Mouse (Mus musculus) intestine, embryonic 16.5 days (tissue): ENCODE data around the gene Serpine1. TPM values are rescaled to one million over a fixed set of nuclear protein-coding genes. Genes with fewer than 3 reads are reported as not detected.

Experiments used
- ATAC-seq: fragments of 200-750 bp; cut with Nextera tagmentation; 2 replicates; pipeline ENCODE4 v1.8.0; 2017; ENCODE audit warnings: moderate TSS enrichment, moderate library complexity
- H3K27ac ChIP-seq: fragments of 300-500 bp; sonication (generic); 2 replicates; pipeline ENCODE4 v1.5.1; 2014; ENCODE audit warnings: mild to moderate bottlenecking, low read length
- H3K27me3 ChIP-seq: fragments of 300-500 bp; sonication (generic); replicated peaks from 2 replicates; pipeline ENCODE4 v1.6.1; 2014; ENCODE audit warnings: low read length, control low read depth, mixed read lengths; ENCODE audit not compliant: control insufficient read depth, insufficient read depth
- H3K36me3 ChIP-seq: fragments of 300-500 bp; sonication (generic); 2 replicates; pipeline ENCODE4 v1.6.1; 2014; ENCODE audit warnings: low read length, control low read depth; ENCODE audit not compliant: control insufficient read depth, insufficient read depth
- H3K4me1 ChIP-seq: fragments of 300-500 bp; sonication (generic); 2 replicates; pipeline ENCODE4 v1.6.1; 2014; ENCODE audit warnings: low read length, control low read depth, mixed read lengths; ENCODE audit not compliant: control insufficient read depth, insufficient read depth
- H3K4me2 ChIP-seq: fragments of 300-500 bp; sonication (generic); 2 replicates; pipeline ENCODE4 v1.6.1; 2014; ENCODE audit warnings: low read depth, low read length, control low read depth
- H3K4me3 ChIP-seq: fragments of 300-500 bp; sonication (generic); 2 replicates; pipeline ENCODE4 v1.5.1; 2014; ENCODE audit warnings: mild to moderate bottlenecking, low read length
- H3K9ac ChIP-seq: fragments of 300-500 bp; sonication (generic); 2 replicates; pipeline ENCODE4 v1.6.1; 2014; ENCODE audit warnings: low read depth, low read length
- H3K9me3 ChIP-seq: fragments of 300-500 bp; sonication (generic); 2 replicates; pipeline ENCODE4 v1.6.1; 2016; ENCODE audit warnings: low read length, control low read depth; ENCODE audit not compliant: control insufficient read depth
- WGBS: fragments of 180-500 bp; shearing (Covaris S2); extraction: QIAGEN DNeasy Blood & Tissue Kit; methylation state at CpG from one replicate; pipeline ENCODE4 v1.1.7; 2014; 5-methylcytosine and 5-hydroxymethylcytosine counted together
- polyA plus RNA-seq: library from polyadenylated mRNA; unstranded; fragments of >200 nt; fragmentation: Nextera tagmentation; extraction: Ambion mirVana; gene quantifications from 2 replicates; pipeline ENCODE4 v1.2.1, GENCODE M21; 2015

Gene Serpine1
- polyA plus RNA-seq, 1 experiment from 2014 or later, result 0.24 TPM

GRCm38 (mm10) chr5:137032033-137032421 lies 40.0 kb downstream of the Serpine1 start:
- WGBS, result under 1% methylated on average over 32 of the region's 33 CpGs
- Histone ChIP-seq H3K9me3 (no peaks in the 10 kb centered on the region), H3K4me1 (peaks cover 30% of the 10 kb centered on the region), H3K27ac (no peak overlapping the region), H3K4me3 (peak overlapping the region; percentile 44), H3K36me3 (peaks cover under 1% of the 10 kb centered on the region; the same call in 1 of the 2 replicates), H3K27me3 (peaks cover 46% of the 10 kb centered on the region), H3K4me2 (peak overlapping the region; percentile 97), H3K9ac (no peak overlapping the region)
- no peak for ATAC-seq

GRCm38 (mm10) chr5:137031076-137032032 lies 40.7 kb downstream of the Serpine1 start:
- H3K36me3 ChIP-seq, result no peaks in the 10 kb centered on the region
- H3K9ac ChIP-seq, result no peak overlapping the region
- H3K27me3 ChIP-seq, result peaks cover 53% of the 10 kb centered on the region
- ATAC-seq, result no peak
- H3K27ac ChIP-seq, result no peak overlapping the region
- no peaks in the 10 kb centered on the region for H3K9me3 ChIP-seq
- H3K4me2 ChIP-seq, result peak overlapping the region; percentile 97
- peak overlapping the region; percentile 44 for H3K4me3 ChIP-seq
- H3K4me1 ChIP-seq, result peaks cover 30% of the 10 kb centered on the region
- WGBS, result under 1% methylated on average over 78 of the region's 78 CpGs

- Histone ChIP-seq H3K4me2 (peak overlapping the region; percentile 25), H3K36me3 (no peaks in the 10 kb centered on the region)
- WGBS, result 15% methylated on average over 22 of the region's 22 CpGs
These were observed 41.7 kb downstream of the Serpine1 start for GRCm38 (mm10) chr5:137030416-137030810.

GRCm38 (mm10) chr5:137029643-137030415 lies 42.2 kb downstream of the Serpine1 start:
- Histone ChIP-seq H3K9ac (no peak overlapping the region), H3K4me3 (peak overlapping the region; percentile 42), H3K4me1 (peaks cover 30% of the 10 kb centered on the region), H3K36me3 (no peaks in the 10 kb centered on the region), H3K4me2 (peak overlapping the region; percentile 76), H3K9me3 (no peaks in the 10 kb centered on the region), H3K27ac (no peak overlapping the region), H3K27me3 (peaks cover 65% of the 10 kb centered on the region)
- peak; percentile 67 for ATAC-seq
- WGBS, result under 1% methylated on average over 52 of the region's 52 CpGs

More at GRCm38 (mm10) chr5:137030416-137030810, 41.7 kb downstream of the Serpine1 start:
- Histone ChIP-seq H3K27ac (no peak overlapping the region), H3K9me3 (no peaks in the 10 kb centered on the region), H3K4me3 (peak overlapping the region; percentile 9; the same call in 1 of the 2 replicates), H3K4me1 (peaks cover 30% of the 10 kb centered on the region), H3K9ac (no peak overlapping the region), H3K27me3 (peaks cover 60% of the 10 kb centered on the region)
- ATAC-seq, result no peak

DNA sequence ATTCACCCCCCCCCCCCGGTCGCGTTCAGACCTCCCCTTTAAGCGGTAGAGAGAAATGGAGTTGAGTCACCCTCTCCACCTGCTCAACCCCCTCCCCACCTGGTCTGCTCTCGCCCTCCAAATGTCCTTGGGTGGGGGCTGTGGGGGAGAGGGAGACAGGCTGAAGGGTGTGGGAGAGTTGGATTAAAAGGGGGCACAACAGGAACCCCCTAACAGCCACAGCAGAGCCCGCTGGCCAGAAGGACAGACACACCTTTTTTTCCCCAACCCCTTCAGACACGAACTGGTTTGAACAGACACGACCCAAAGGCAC lies 42.8 kb downstream of the Serpine1 start:
- ATAC-seq, result no peak
- H3K4me3 ChIP-seq, result peak overlapping the region; percentile 42
- H3K9me3 ChIP-seq, result no peaks in the 10 kb centered on the region
- H3K27me3 ChIP-seq, result peaks cover 69% of the 10 kb centered on the region
- H3K9ac ChIP-seq, result no peak overlapping the region
- WGBS, result 6% methylated on average over 5 of the region's 8 CpGs
- H3K36me3 ChIP-seq, result no peaks in the 10 kb centered on the region
- no peak overlapping the region for H3K27ac ChIP-seq
- peak overlapping the region; percentile 76 for H3K4me2 ChIP-seq
- H3K4me1 ChIP-seq, result peaks cover 30% of the 10 kb centered on the region

GRCm38 (mm10) chr5:137028561-137029272 lies 43.4 kb downstream of the Serpine1 start:
- no peak overlapping the region for H3K27ac ChIP-seq
- no peak overlapping the region for H3K4me3 ChIP-seq
- no peak overlapping the region for H3K9ac ChIP-seq
- no peaks in the 10 kb centered on the region for H3K9me3 ChIP-seq
- ATAC-seq, result no peak
- 3% methylated on average over 26 of the region's 29 CpGs for WGBS
- no peaks in the 10 kb centered on the region for H3K36me3 ChIP-seq
- peaks cover 30% of the 10 kb centered on the region for H3K4me1 ChIP-seq
- no peak overlapping the region for H3K4me2 ChIP-seq
- H3K27me3 ChIP-seq, result peaks cover 69% of the 10 kb centered on the region

DNA sequence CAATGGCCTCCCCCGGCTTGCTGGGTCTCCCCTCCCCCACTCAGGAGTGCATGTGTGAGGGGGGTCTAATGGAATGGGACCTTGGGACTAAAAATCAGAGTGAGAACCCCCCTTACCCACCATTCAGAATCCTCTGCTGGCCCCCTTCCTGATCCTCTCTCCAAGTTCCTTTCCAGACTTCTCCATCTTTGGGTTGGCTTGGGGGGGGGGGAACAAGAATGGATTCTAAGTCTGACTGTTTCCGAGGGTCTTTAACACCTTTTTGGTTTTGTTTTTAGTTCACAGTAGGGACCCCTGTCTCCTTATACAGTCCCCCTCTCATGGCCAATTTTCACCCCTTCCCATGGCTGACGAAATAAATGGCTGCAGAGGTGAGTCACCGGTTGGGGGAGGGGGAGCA lies 46.0 kb downstream of the Serpine1 start, which contains the start of gene Vgf:
Vgf (plus strand) TSS at position 301 of the 400 bp plus-strand sequence.
- H3K36me3 ChIP-seq, result no peaks in the 10 kb centered on the region
- H3K4me1 ChIP-seq, result peaks cover 15% of the 10 kb centered on the region
- H3K27me3 ChIP-seq, result peaks cover 56% of the 10 kb centered on the region
- H3K9ac ChIP-seq, result no peak within 1 kb of the TSS
- no peak within 1 kb of the TSS for H3K27ac ChIP-seq
- H3K9me3 ChIP-seq, result no peaks in the 10 kb centered on the region
- 21% methylated on average over 4 of the region's 4 CpGs for WGBS
- ATAC-seq, result no peak
- no peak within 1 kb of the TSS for H3K4me3 ChIP-seq
- H3K4me2 ChIP-seq, result no peak within 1 kb of the TSS

DNA sequence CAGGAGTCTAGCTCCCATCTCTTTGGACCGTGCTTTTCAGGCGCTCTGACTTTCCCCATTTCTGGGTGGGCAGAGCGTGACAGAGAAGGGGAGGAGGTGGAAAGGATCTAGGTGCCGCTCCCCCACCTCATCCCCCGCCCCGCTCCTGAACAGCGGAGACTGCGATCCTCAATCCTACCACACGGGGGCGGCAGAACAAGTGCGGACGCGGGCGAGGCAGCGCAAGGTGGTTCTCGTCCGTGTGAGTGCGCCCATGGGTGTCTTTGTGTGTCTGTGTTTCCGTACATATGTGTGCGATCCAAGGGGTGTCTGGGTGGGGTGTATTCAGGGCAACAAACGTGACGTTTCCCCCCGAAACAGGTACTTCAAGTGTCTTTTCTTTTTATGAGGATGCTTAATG lies 46.9 kb downstream of the Serpine1 start:
- H3K9me3 ChIP-seq, result no peaks in the 10 kb centered on the region
- no peak for ATAC-seq
- WGBS, result under 1% methylated on average over 23 of the region's 23 CpGs

DNA sequence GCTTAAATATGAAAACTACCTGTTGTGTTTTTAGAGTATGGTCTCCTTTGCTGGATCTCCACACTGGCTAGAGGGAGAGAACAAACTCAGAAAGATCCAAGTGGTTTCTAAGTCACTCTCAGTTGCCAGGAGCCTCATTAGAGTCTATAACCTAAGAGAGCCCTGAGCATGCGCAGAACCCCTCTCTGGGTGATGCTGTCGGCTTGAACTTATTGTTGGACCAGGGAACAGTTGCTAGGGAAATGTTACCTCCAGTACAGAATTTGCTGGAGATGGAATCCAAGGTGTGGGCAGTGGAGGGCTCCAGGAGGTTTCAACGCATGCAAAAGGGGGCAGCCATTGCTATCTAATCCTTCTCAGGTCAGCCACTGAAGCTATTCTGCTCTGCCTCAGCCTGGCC lies 47.8 kb downstream of the Serpine1 start:
- H3K4me1 ChIP-seq, result peaks cover 3% of the 10 kb centered on the region
- no peak overlapping the region for H3K4me2 ChIP-seq
- peaks cover 41% of the 10 kb centered on the region for H3K27me3 ChIP-seq
- H3K36me3 ChIP-seq, result no peaks in the 10 kb centered on the region
- no peak overlapping the region for H3K9ac ChIP-seq
- H3K4me3 ChIP-seq, result no peak overlapping the region
- H3K9me3 ChIP-seq, result no peaks in the 10 kb centered on the region
- ATAC-seq, result no peak
- H3K27ac ChIP-seq, result no peak overlapping the region
- WGBS, result 46% methylated on average over 3 of the region's 3 CpGs

More for the DNA sequence above, 46.9 kb downstream of the Serpine1 start:
- Histone ChIP-seq H3K27ac (no peak overlapping the region), H3K4me2 (no peak overlapping the region), H3K4me1 (peaks cover 8% of the 10 kb centered on the region), H3K9ac (no peak overlapping the region), H3K27me3 (peaks cover 47% of the 10 kb centered on the region), H3K36me3 (no peaks in the 10 kb centered on the region), H3K4me3 (no peak overlapping the region)
